Mouse (Mus musculus): Measurements from ENCODE around the gene Ptbp2.

- TF ChIP-seq EP300 (optimal IDR thresholded peaks at IDR 0.05) (no peak), CTCF (IDR thresholded peaks at IDR 0.05; ENCODE audit: low read depth) (no peak)
Observed at GRCm38 (mm10) chr3:119746656-119747055, 37.6 kb downstream of the Ptbp2 start.
